Mouse (Mus musculus) forebrain, embryonic 11.5 days (tissue): ENCODE measurements around the gene Notch4. TPM values are rescaled to one million over a fixed set of nuclear protein-coding genes. Genes with fewer than 3 reads are reported as not detected.

ENCODE experiments used
- ATAC-seq: fragments of 200-750 bp; cut with Nextera tagmentation; replicated peaks from 2 replicates; pipeline ENCODE4 v1.8.0; 2017; ENCODE audit warnings: moderate TSS enrichment; ENCODE audit not compliant: low FRiP score
- DNase-seq: peaks from one replicate; pipeline ENCODE4 v3.0.0-alpha.2; 2017; ENCODE audit warnings: low spot score
- H3K27ac ChIP-seq: fragments of 300-500 bp; sonication (generic); 2 replicates; pipeline ENCODE4 v1.5.1; 2014; ENCODE audit warnings: low read depth, low read length
- H3K27me3 ChIP-seq: fragments of 300-500 bp; sonication (generic); 2 replicates; pipeline ENCODE4 v1.6.1; 2014; ENCODE audit warnings: mild to moderate bottlenecking, low read length, mixed read lengths; ENCODE audit not compliant: control insufficient read depth, insufficient read depth
- H3K36me3 ChIP-seq: fragments of 300-500 bp; sonication (generic); 2 replicates; pipeline ENCODE4 v1.6.1; 2014; ENCODE audit warnings: mild to moderate bottlenecking, low read length, moderate library complexity, mixed read lengths; ENCODE audit not compliant: control insufficient read depth, insufficient read depth
- H3K4me1 ChIP-seq: fragments of 300-500 bp; sonication (generic); replicated peaks from 2 replicates; pipeline ENCODE4 v1.6.1; 2014; ENCODE audit warnings: low read length, mixed read lengths; ENCODE audit not compliant: control insufficient read depth, insufficient read depth
- H3K4me2 ChIP-seq: fragments of 300-500 bp; sonication (generic); 2 replicates; pipeline ENCODE4 v1.6.1; 2014; ENCODE audit warnings: low read depth, mild to moderate bottlenecking, low read length, moderate library complexity, mixed read lengths; ENCODE audit not compliant: severe bottlenecking
- H3K4me3 ChIP-seq: fragments of 300-500 bp; sonication (generic); 2 replicates; pipeline ENCODE4 v1.5.1; 2014; ENCODE audit warnings: low read depth, low read length
- H3K9ac ChIP-seq: fragments of 300-500 bp; sonication (generic); 2 replicates; pipeline ENCODE4 v1.6.1; 2014; ENCODE audit warnings: low read length
- H3K9me3 ChIP-seq: fragments of 300-500 bp; sonication (generic); 2 replicates; pipeline ENCODE4 v1.6.1; 2016; ENCODE audit warnings: low read length, mixed read lengths; ENCODE audit not compliant: control insufficient read depth
- WGBS: fragments of 180-500 bp; shearing (Covaris S2); extraction: QIAGEN DNeasy Blood & Tissue Kit; methylation state at CpG from one replicate; pipeline ENCODE4 v1.1.7; 2014; 5-methylcytosine and 5-hydroxymethylcytosine counted together
- polyA plus RNA-seq: library from polyadenylated mRNA; unstranded; fragments of >200 nt; fragmentation: Nextera tagmentation; extraction: Ambion mirVana; gene quantifications from 2 replicates; pipeline ENCODE4 v1.2.1, GENCODE M21; 2014

Notch4 gene
- polyA plus RNA-seq, 1 experiment from 2014 or later = 5.9 TPM

- no peaks in the 10 kb centered on the region for H3K4me1 ChIP-seq
Measured at GRCm38 (mm10) chr17:34547601-34548000, 16.5 kb upstream of the Notch4 start.

GRCm38 (mm10) chr17:34549156-34549555 is 14.9 kb upstream of the Notch4 start:
- ATAC-seq = no peak
- Histone ChIP-seq H3K4me1 (no peaks in the 10 kb centered on the region), H3K4me3 (no peak overlapping the region), H3K36me3 (no peaks in the 10 kb centered on the region), H3K9ac (no peak overlapping the region), H3K9me3 (no peaks in the 10 kb centered on the region), H3K27ac (no peak overlapping the region), H3K27me3 (no peaks in the 10 kb centered on the region), H3K4me2 (no peak overlapping the region)
- DNase-seq = no peak
- WGBS = 94% methylated on average over 3 of the region's 3 CpGs

More at GRCm38 (mm10) chr17:34547601-34548000, 16.5 kb upstream of the Notch4 start:
- Histone ChIP-seq H3K27me3 (no peaks in the 10 kb centered on the region), H3K4me2 (no peak overlapping the region), H3K9me3 (no peaks in the 10 kb centered on the region), H3K36me3 (no peaks in the 10 kb centered on the region), H3K4me3 (no peak overlapping the region), H3K9ac (no peak overlapping the region), H3K27ac (no peak overlapping the region)
- DNase-seq = no peak
- no peak for ATAC-seq
- WGBS = 88% methylated on average over 4 of the region's 4 CpGs

- WGBS = 81% methylated on average over 2 of the region's 2 CpGs
- no peak overlapping the region for H3K27ac ChIP-seq
- no peaks in the 10 kb centered on the region for H3K9me3 ChIP-seq
- no peak overlapping the region for H3K4me2 ChIP-seq
- H3K27me3 ChIP-seq = no peaks in the 10 kb centered on the region
- DNase-seq (no peak), ATAC-seq (no peak)
- H3K9ac ChIP-seq = no peak overlapping the region
- no peak overlapping the region for H3K4me3 ChIP-seq
- H3K36me3 ChIP-seq = no peaks in the 10 kb centered on the region
- no peaks in the 10 kb centered on the region for H3K4me1 ChIP-seq
Measured at GRCm38 (mm10) chr17:34549843-34550242, 14.2 kb upstream of the Notch4 start.

- Histone ChIP-seq H3K4me2 (no peak overlapping the region), H3K36me3 (no peaks in the 10 kb centered on the region), H3K27me3 (no peaks in the 10 kb centered on the region), H3K9me3 (no peaks in the 10 kb centered on the region), H3K27ac (no peak overlapping the region), H3K4me3 (no peak overlapping the region), H3K4me1 (no peaks in the 10 kb centered on the region), H3K9ac (no peak overlapping the region)
- peak; percentile 82 for DNase-seq
- ATAC-seq = no peak
- 25% methylated on average over 5 of the region's 5 CpGs for WGBS
Measured at GRCm38 (mm10) chr17:34555483-34555882, 8.6 kb upstream of the Notch4 start.

GRCm38 (mm10) chr17:34556406-34556805 is 7.7 kb upstream of the Notch4 start:
- Histone ChIP-seq H3K36me3 (no peaks in the 10 kb centered on the region), H3K27me3 (no peaks in the 10 kb centered on the region), H3K4me1 (no peaks in the 10 kb centered on the region), H3K4me3 (no peak overlapping the region), H3K27ac (no peak overlapping the region), H3K9me3 (no peaks in the 10 kb centered on the region), H3K4me2 (no peak overlapping the region), H3K9ac (no peak overlapping the region)
- DNase-seq (no peak), ATAC-seq (no peak)
- 84% methylated on average over 8 of the region's 8 CpGs for WGBS

GRCm38 (mm10) chr17:34557411-34557810 is 6.7 kb upstream of the Notch4 start:
- H3K36me3 ChIP-seq = no peaks in the 10 kb centered on the region
- no peak overlapping the region for H3K27ac ChIP-seq
- H3K9ac ChIP-seq = no peak overlapping the region
- ATAC-seq (no peak), DNase-seq (no peak)
- H3K27me3 ChIP-seq = no peaks in the 10 kb centered on the region
- H3K4me1 ChIP-seq = no peaks in the 10 kb centered on the region
- no peak overlapping the region for H3K4me3 ChIP-seq
- H3K4me2 ChIP-seq = no peak overlapping the region
- 73% methylated on average over 11 of the region's 11 CpGs for WGBS
- no peaks in the 10 kb centered on the region for H3K9me3 ChIP-seq

- no peak for DNase-seq
- H3K27ac ChIP-seq = no peak overlapping the region
Measured at GRCm38 (mm10) chr17:34559116-34559515, 5.0 kb upstream of the Notch4 start.

DNA sequence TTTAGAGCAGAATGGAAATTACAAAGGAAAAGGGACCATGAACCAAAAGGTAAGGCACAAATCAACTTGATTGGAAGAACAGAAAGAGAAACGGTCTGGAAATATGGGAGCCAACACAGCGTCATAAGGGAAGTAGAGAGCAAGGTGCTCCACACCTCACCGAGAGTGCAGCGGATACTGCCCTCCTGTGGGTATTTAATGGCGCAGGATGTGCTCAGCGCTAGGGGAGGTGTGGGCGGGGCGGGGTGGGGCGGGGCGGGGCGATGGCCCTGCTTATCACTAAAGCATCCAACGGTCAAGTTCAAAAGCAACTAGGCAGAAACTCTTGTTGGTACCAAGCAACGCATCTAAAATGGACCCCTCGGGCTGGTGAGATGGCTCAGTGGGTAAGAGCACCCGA is 4.2 kb upstream of the Notch4 start:
- Histone ChIP-seq H3K36me3 (no peaks in the 10 kb centered on the region), H3K27me3 (no peaks in the 10 kb centered on the region), H3K27ac (no peak overlapping the region), H3K4me1 (no peaks in the 10 kb centered on the region), H3K9ac (no peak overlapping the region), H3K9me3 (no peaks in the 10 kb centered on the region), H3K4me3 (no peak overlapping the region), H3K4me2 (no peak overlapping the region)
- no peak for DNase-seq
- WGBS = 28% methylated on average over 15 of the region's 15 CpGs
- ATAC-seq = no peak

More at GRCm38 (mm10) chr17:34559116-34559515, 5.0 kb upstream of the Notch4 start:
- H3K36me3 ChIP-seq = no peaks in the 10 kb centered on the region
- H3K9ac ChIP-seq = no peak overlapping the region
- no peak for ATAC-seq
- WGBS = 88% methylated on average over 7 of the region's 7 CpGs
- no peaks in the 10 kb centered on the region for H3K4me1 ChIP-seq
- H3K4me3 ChIP-seq = no peak overlapping the region
- no peaks in the 10 kb centered on the region for H3K27me3 ChIP-seq
- no peaks in the 10 kb centered on the region for H3K9me3 ChIP-seq
- no peak overlapping the region for H3K4me2 ChIP-seq

DNA sequence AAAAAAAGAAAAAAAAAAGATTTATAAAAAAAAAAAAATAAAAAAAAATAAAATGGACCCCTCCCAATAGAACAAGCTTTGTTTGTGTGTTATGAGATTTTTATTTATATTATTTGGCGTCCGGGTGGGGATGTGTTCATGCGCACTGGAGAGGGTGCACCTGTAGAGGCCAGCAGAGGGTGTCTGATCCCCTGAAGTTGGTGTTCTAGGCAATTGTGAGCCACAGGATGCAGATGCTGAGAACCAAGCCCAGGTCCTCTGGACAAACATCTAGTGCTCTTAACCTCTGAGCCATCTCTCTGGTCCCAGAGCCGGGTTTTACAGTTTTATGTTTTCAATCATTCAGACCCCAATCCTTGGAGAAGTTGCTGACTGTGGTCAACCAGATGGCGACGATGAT is 3.6 kb upstream of the Notch4 start:
- Histone ChIP-seq H3K4me3 (no peak overlapping the region), H3K27ac (no peak overlapping the region), H3K9me3 (no peaks in the 10 kb centered on the region), H3K4me1 (no peaks in the 10 kb centered on the region), H3K36me3 (no peaks in the 10 kb centered on the region), H3K27me3 (no peaks in the 10 kb centered on the region), H3K9ac (no peak overlapping the region), H3K4me2 (no peak overlapping the region)
- ATAC-seq = no peak
- no peak for DNase-seq
- WGBS = 89% methylated on average over 6 of the region's 6 CpGs
